Mouse (Mus musculus) neural tube, embryonic 15.5 days (tissue): ENCODE measurements at regions not wholly inside any gene's neighbourhood (a gene's known extent, or its start where the extent isn't known, plus 50 kb on each side); places are given as distances from the start of the nearest gene placed in this dataset.
A peak's percentile ranks its signal among the peaks of the same experiment; 100 is the strongest.

Experiments used
- ATAC-seq: fragments of 200-750 bp; cut with Nextera tagmentation; 2 replicates; pipeline ENCODE4 v1.8.0; 2017; ENCODE audit warnings: mild to moderate bottlenecking, moderate TSS enrichment, moderate library complexity; ENCODE audit not compliant: low FRiP score
- H3K27ac ChIP-seq: fragments of 300-500 bp; sonication (generic); replicated peaks from 2 replicates; pipeline ENCODE4 v1.5.1; 2015; ENCODE audit warnings: mild to moderate bottlenecking, inconsistent platforms
- H3K27me3 ChIP-seq: fragments of 300-500 bp; sonication (generic); replicated peaks from 2 replicates; pipeline ENCODE4 v1.6.1; 2015; ENCODE audit warnings: inconsistent platforms
- H3K36me3 ChIP-seq: fragments of 300-500 bp; sonication (generic); 2 replicates; pipeline ENCODE4 v1.6.1; 2015; ENCODE audit warnings: inconsistent platforms
- H3K4me1 ChIP-seq: fragments of 300-500 bp; sonication (generic); 2 replicates; pipeline ENCODE4 v1.6.1; 2015; ENCODE audit warnings: inconsistent platforms
- H3K4me2 ChIP-seq: fragments of 300-500 bp; sonication (generic); 2 replicates; pipeline ENCODE4 v1.6.1; 2015; ENCODE audit warnings: inconsistent platforms, mild to moderate bottlenecking, moderate library complexity
- H3K4me3 ChIP-seq: fragments of 300-500 bp; sonication (generic); replicated peaks from 2 replicates; pipeline ENCODE4 v1.5.1; 2015; ENCODE audit warnings: mild to moderate bottlenecking, inconsistent platforms
- H3K9ac ChIP-seq: fragments of 300-500 bp; sonication (generic); replicated peaks from 2 replicates; pipeline ENCODE4 v1.6.1; 2015; ENCODE audit warnings: mild to moderate bottlenecking, inconsistent platforms
- H3K9me3 ChIP-seq: fragments of 300-500 bp; sonication (generic); replicated peaks from 2 replicates; pipeline ENCODE4 v1.6.1; 2016; ENCODE audit warnings: inconsistent platforms
- WGBS: fragments of 180-500 bp; shearing (Covaris S2); methylation state at CpG from one replicate; pipeline ENCODE4 v1.1.7; 2015; ENCODE audit warnings: mixed read lengths; 5-methylcytosine and 5-hydroxymethylcytosine counted together

GRCm38 (mm10) chr19:49415326-49415725 is 1209.5 kb downstream of the Sorcs3 start:
- H3K4me3 ChIP-seq, result no peak overlapping the region
- H3K36me3 ChIP-seq, result no peaks in the 10 kb centered on the region
- H3K4me2 ChIP-seq, result no peak overlapping the region
- no peak overlapping the region for H3K27ac ChIP-seq
- peaks cover 7% of the 10 kb centered on the region; the same call in 1 of the 2 replicates for H3K4me1 ChIP-seq
- no peaks in the 10 kb centered on the region for H3K27me3 ChIP-seq
- H3K9ac ChIP-seq, result no peak overlapping the region
- no peaks in the 10 kb centered on the region for H3K9me3 ChIP-seq
- 54% methylated on average over 2 of the region's 2 CpGs for WGBS
- no peak for ATAC-seq

DNA sequence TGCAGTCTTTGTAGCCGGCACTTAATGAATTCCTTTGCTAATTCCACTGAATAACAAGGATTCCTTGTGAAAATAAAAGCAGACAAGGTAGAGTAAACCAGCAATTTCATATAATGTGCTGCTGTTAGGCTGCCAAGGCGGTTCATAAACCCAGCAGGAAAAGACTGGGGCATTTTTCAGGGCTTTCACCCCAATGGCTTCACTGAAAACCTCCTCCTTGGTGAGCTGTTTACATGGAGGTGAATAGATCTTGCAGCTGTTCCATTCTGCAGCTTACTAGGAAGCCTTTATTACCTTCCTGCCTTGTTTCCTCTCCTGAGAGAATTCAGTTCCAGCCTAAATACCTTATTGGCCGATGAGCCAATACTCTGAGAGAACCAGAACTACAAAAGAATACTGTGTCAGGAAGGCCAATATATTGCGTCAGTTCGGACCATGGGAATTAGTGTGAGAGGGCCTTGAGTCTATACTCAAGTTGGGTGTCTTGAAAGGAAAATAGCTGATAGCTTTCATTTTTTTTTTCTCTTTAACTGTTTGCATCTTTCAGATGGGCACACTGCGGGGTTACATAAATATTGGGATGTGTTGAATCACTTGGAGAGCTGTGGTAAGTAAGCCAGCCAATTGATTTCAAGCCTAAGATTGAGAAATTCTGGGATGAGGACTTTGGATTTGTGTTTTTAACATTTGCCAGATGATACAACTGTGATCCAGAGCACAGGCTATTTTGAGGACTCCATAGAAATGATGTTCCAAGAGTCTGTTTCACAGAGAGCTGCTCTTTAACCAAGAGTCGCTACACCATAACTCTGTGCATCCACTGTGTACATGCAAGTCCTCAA is 1217.5 kb downstream of the Sorcs3 start:
- Histone ChIP-seq H3K27ac (peak overlapping the region; percentile 35), H3K4me1 (peaks cover 16% of the 10 kb centered on the region), H3K4me2 (no peak overlapping the region), H3K9ac (no peak overlapping the region), H3K4me3 (no peak overlapping the region), H3K9me3 (no peaks in the 10 kb centered on the region), H3K27me3 (no peaks in the 10 kb centered on the region), H3K36me3 (no peaks in the 10 kb centered on the region)
- ATAC-seq, result no peak
- WGBS, result 46% methylated on average over 7 of the region's 7 CpGs
